Mouse (Mus musculus) CD4-positive, CD25-positive, alpha-beta regulatory T cell, adult 4 months (primary cell): ENCODE results near the gene Tnrc6a. TPM values are rescaled to one million over a fixed set of nuclear protein-coding genes. Genes with fewer than 3 reads are reported as not detected.

ENCODE experiments used
- ATAC-seq: one replicate; pipeline ENCODE4 v1.8.0; 2017
- polyA plus RNA-seq, 2 experiments: library from polyadenylated mRNA; unstranded; fragments of 100-300 nt; shearing (Covaris generic); gene quantifications; one replicate each; pipeline ENCODE4 v1.2.1; 2017

Tnrc6a gene
- polyA plus RNA-seq, 2 experiments from 2014 or later, result 41.3 to 135 TPM

GRCm38 (mm10) chr7:123242241-123242640 is 118.6 kb downstream of the Tnrc6a start:
- ATAC-seq, result no peak

GRCm38 (mm10) chr7:123244833-123245232 is 121.1 kb downstream of the Tnrc6a start:
- no peak for ATAC-seq

Other genes with a start within 250 kb of the Tnrc6a start
- 10 to 100 TPM; 46.4 to 51.4 TPM for gene Rbbp6, start 158.2 kb upstream of the Tnrc6a start, polyA plus RNA-seq
- under 1 TPM; 0.42 to 0.70 TPM for gene Slc5a11, start 90.9 kb downstream of the Tnrc6a start, polyA plus RNA-seq
- 10 to 100 TPM; 25.5 to 32.4 TPM for gene Lcmt1, start 245.9 kb downstream of the Tnrc6a start, polyA plus RNA-seq
- gene Arhgap17, start 246.0 kb downstream of the Tnrc6a start, polyA plus RNA-seq, result 10 to 100 TPM; 22.5 to 22.7 TPM